Mouse (Mus musculus): ENCODE measurements at regions not wholly inside any gene's neighbourhood (a gene's known extent, or its start where the extent isn't known, plus 50 kb on each side); places are given as distances from the start of the nearest gene placed in this dataset.

GRCm38 (mm10) chr3:128186278-128186677 lies 290.2 kb upstream of the Fam241a start:
- Histone ChIP-seq H3K27ac (no peak overlapping the region), H3K27me3 (no peaks in the 10 kb centered on the region; the same call in 1 of the 2 replicates), H3K4me1 (0 out of 2 replicates have a peak, but pooled peaks cover 2% of the 10 kb centered on the region), H3K9ac (no peak overlapping the region), H3K36me3 (no peaks in the 10 kb centered on the region), H3K9me3 (no peaks in the 10 kb centered on the region), H3K4me2 (no peak overlapping the region), H3K4me3 (no peak overlapping the region)
- no peak for ATAC-seq (ENCODE audit: insufficient number of reproducible peaks, insufficient read depth, low FRiP score, low TSS enrichment, low read depth)
- WGBS, result 19% methylated on average over 4 of the region's 4 CpGs

- H3K4me1 ChIP-seq, result 0 out of 2 replicates have a peak, but pooled peaks cover 4% of the 10 kb centered on the region
- no peaks in the 10 kb centered on the region; the same call in 1 of the 2 replicates for H3K27me3 ChIP-seq
- ATAC-seq (ENCODE audit: insufficient number of reproducible peaks, insufficient read depth, low FRiP score, low TSS enrichment, low read depth), result no peak
- H3K9me3 ChIP-seq, result no peaks in the 10 kb centered on the region
- no peak overlapping the region for H3K4me3 ChIP-seq
- no peaks in the 10 kb centered on the region for H3K36me3 ChIP-seq
- H3K4me2 ChIP-seq, result no peak overlapping the region
- no peak overlapping the region for H3K9ac ChIP-seq
- WGBS, result 61% methylated on average over 7 of the region's 7 CpGs
- H3K27ac ChIP-seq, result no peak overlapping the region
Measured at GRCm38 (mm10) chr3:128181221-128181908, 285.2 kb upstream of the Fam241a start.

DNA sequence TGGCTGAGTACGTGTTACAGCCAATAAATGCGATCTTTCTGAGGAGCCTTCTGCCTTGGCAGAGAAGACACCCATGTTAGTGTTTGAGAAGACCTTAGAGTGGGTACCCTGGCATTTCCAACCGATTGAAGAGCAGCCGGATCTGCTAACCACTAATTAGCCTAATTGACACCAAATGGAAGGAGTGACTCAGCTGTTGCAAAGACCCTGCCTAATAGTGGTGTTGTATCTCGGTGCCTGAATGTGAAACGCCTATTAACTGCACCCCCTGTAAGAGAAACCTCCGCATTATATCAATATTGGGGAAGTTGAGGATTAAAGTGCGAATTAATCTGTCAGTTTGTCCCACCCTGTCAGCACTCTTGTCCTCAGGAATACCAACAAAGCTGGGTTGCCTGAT lies 253.1 kb upstream of the Fam241a start:
- Histone ChIP-seq H3K4me2 (no peak overlapping the region), H3K9ac (no peak overlapping the region), H3K9me3 (no peaks in the 10 kb centered on the region), H3K27me3 (0 out of 2 replicates have a peak, but pooled peaks cover under 1% of the 10 kb centered on the region), H3K4me3 (no peak overlapping the region), H3K4me1 (peaks cover 8% of the 10 kb centered on the region; the same call in 1 of the 2 replicates), H3K27ac (no peak overlapping the region), H3K36me3 (no peaks in the 10 kb centered on the region)
- ATAC-seq (ENCODE audit: insufficient number of reproducible peaks, insufficient read depth, low FRiP score, low TSS enrichment, low read depth), result no peak
- 39% methylated on average over 8 of the region's 8 CpGs for WGBS

DNA sequence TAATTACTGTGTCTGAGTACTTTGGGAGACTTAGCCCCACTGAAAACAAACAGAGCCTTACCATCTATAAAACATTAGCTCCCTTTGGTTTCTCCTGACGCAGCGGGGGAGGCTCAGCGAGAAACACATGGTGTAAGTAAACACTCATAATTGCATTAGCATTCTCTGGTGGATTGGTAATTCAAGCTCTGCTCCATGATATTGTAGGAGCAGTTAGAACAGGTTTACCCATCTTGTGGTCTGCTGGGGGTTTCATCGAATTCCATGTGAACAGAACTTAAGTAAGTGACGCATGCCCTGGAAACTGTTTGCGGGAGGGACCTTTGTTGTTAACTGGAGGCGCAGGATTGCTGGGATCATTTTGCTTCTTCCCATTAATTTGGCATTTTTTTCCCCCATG lies 249.2 kb upstream of the Fam241a start:
- H3K9ac ChIP-seq, result no peak overlapping the region
- H3K4me3 ChIP-seq, result no peak overlapping the region
- H3K36me3 ChIP-seq, result no peaks in the 10 kb centered on the region
- H3K4me1 ChIP-seq, result peaks cover 8% of the 10 kb centered on the region; the same call in 1 of the 2 replicates
- H3K27me3 ChIP-seq, result no peaks in the 10 kb centered on the region
- H3K27ac ChIP-seq, result no peak overlapping the region
- H3K4me2 ChIP-seq, result no peak overlapping the region
- WGBS, result 34% methylated on average over 7 of the region's 7 CpGs
- peak; percentile 37; the same call in 1 of the 2 replicates for ATAC-seq (ENCODE audit: insufficient number of reproducible peaks, insufficient read depth, low FRiP score, low TSS enrichment, low read depth)
- no peaks in the 10 kb centered on the region for H3K9me3 ChIP-seq

- Histone ChIP-seq H3K4me2 (no peak overlapping the region), H3K4me3 (no peak overlapping the region), H3K36me3 (no peaks in the 10 kb centered on the region), H3K4me1 (no peaks in the 10 kb centered on the region), H3K9ac (no peak overlapping the region), H3K27me3 (no peaks in the 10 kb centered on the region), H3K27ac (no peak overlapping the region), H3K9me3 (no peaks in the 10 kb centered on the region)
- WGBS, result 85% methylated on average over 5 of the region's 5 CpGs
- ATAC-seq (ENCODE audit: insufficient number of reproducible peaks, insufficient read depth, low FRiP score, low TSS enrichment, low read depth), result no peak
Measured at GRCm38 (mm10) chr3:128127836-128128235, 231.7 kb upstream of the Fam241a start.

DNA sequence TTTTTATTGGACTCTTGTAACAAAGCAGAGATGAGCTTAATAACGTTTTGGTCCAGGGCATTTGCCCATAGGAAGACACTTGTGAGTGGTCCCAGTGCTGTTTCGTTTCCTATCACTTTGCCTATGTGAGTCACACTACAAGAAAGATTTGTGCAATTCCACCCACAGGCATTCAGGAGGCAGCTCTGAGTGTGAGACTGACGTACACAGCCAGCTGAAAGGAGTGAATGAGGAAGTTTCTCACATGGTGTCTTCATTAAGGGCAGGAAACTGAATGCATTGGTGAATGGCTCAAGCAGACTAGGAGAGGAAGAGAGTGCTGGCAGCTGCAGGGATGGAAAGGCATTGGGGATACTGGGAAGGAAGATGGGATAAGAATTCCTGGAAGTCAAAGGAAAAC lies 230.5 kb upstream of the Fam241a start:
- no peaks in the 10 kb centered on the region for H3K27me3 ChIP-seq
- H3K9ac ChIP-seq, result no peak overlapping the region
- no peaks in the 10 kb centered on the region for H3K9me3 ChIP-seq
- no peak overlapping the region for H3K4me2 ChIP-seq
- H3K4me3 ChIP-seq, result no peak overlapping the region
- H3K27ac ChIP-seq, result no peak overlapping the region
- WGBS, result 68% methylated on average over 3 of the region's 3 CpGs
- no peak for ATAC-seq (ENCODE audit: insufficient number of reproducible peaks, insufficient read depth, low FRiP score, low TSS enrichment, low read depth)
- H3K36me3 ChIP-seq, result no peaks in the 10 kb centered on the region
- H3K4me1 ChIP-seq, result no peaks in the 10 kb centered on the region

DNA sequence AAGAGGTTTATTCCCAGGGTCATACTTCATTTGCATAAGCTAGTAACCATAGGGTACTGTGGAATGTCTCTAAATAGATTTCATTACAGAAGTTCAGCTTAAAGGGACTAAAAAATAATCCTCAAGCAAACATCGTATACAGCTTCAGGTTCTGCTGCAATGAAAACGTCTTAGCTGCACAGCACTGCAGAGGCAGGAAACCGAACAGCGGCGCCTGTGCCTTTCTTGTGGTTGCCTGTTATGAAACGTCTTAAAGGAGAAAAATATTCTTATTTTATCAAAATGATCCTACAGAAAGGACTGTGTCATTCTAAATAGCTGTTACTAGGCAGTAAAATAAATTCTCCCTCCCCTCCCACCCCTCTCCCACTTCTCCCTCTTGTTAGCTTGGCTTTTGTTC lies 226.0 kb upstream of the Fam241a start:
- H3K27ac ChIP-seq, result no peak overlapping the region
- WGBS, result 66% methylated on average over 6 of the region's 6 CpGs
- no peaks in the 10 kb centered on the region for H3K4me1 ChIP-seq
- no peak for ATAC-seq (ENCODE audit: insufficient number of reproducible peaks, insufficient read depth, low FRiP score, low TSS enrichment, low read depth)
- H3K4me3 ChIP-seq, result no peak overlapping the region
- no peaks in the 10 kb centered on the region for H3K36me3 ChIP-seq
- H3K4me2 ChIP-seq, result no peak overlapping the region
- no peak overlapping the region for H3K9ac ChIP-seq
- no peaks in the 10 kb centered on the region for H3K27me3 ChIP-seq
- H3K9me3 ChIP-seq, result no peaks in the 10 kb centered on the region

GRCm38 (mm10) chr3:128120647-128121440 lies 224.7 kb upstream of the Fam241a start:
- H3K36me3 ChIP-seq, result no peaks in the 10 kb centered on the region
- WGBS, result 79% methylated on average over 6 of the region's 6 CpGs
- H3K9ac ChIP-seq, result no peak overlapping the region
- no peak for ATAC-seq (ENCODE audit: insufficient number of reproducible peaks, insufficient read depth, low FRiP score, low TSS enrichment, low read depth)
- no peaks in the 10 kb centered on the region for H3K27me3 ChIP-seq
- H3K27ac ChIP-seq, result no peak overlapping the region
- no peaks in the 10 kb centered on the region for H3K9me3 ChIP-seq
- H3K4me3 ChIP-seq, result no peak overlapping the region
- H3K4me2 ChIP-seq, result no peak overlapping the region
- H3K4me1 ChIP-seq, result no peaks in the 10 kb centered on the region

- Histone ChIP-seq H3K27me3 (no peaks in the 10 kb centered on the region), H3K4me2 (no peak overlapping the region), H3K36me3 (no peaks in the 10 kb centered on the region), H3K9me3 (no peaks in the 10 kb centered on the region), H3K4me1 (no peaks in the 10 kb centered on the region), H3K9ac (no peak overlapping the region), H3K27ac (no peak overlapping the region), H3K4me3 (no peak overlapping the region)
- 68% methylated on average over 3 of the region's 3 CpGs for WGBS
- no peak for ATAC-seq (ENCODE audit: insufficient number of reproducible peaks, insufficient read depth, low FRiP score, low TSS enrichment, low read depth)
Measured at GRCm38 (mm10) chr3:128113209-128113608, 217.1 kb upstream of the Fam241a start.

- no peak for ATAC-seq (ENCODE audit: insufficient number of reproducible peaks, insufficient read depth, low FRiP score, low TSS enrichment, low read depth)
- WGBS, result 50% methylated on average over 2 of the region's 2 CpGs
- no peak overlapping the region for H3K27ac ChIP-seq
- no peaks in the 10 kb centered on the region for H3K27me3 ChIP-seq
- no peak overlapping the region for H3K4me2 ChIP-seq
- H3K4me1 ChIP-seq, result no peaks in the 10 kb centered on the region
- H3K36me3 ChIP-seq, result no peaks in the 10 kb centered on the region
- no peak overlapping the region for H3K4me3 ChIP-seq
- no peaks in the 10 kb centered on the region for H3K9me3 ChIP-seq
- no peak overlapping the region for H3K9ac ChIP-seq
Measured at GRCm38 (mm10) chr3:128110406-128110805, 214.3 kb upstream of the Fam241a start.

- Histone ChIP-seq H3K4me2 (no peak overlapping the region), H3K9ac (no peak overlapping the region), H3K27ac (no peak overlapping the region), H3K4me3 (no peak overlapping the region), H3K36me3 (no peaks in the 10 kb centered on the region), H3K27me3 (no peaks in the 10 kb centered on the region), H3K4me1 (no peaks in the 10 kb centered on the region), H3K9me3 (no peaks in the 10 kb centered on the region)
- WGBS, result 88% methylated on average over 6 of the region's 6 CpGs
- ATAC-seq (ENCODE audit: insufficient number of reproducible peaks, insufficient read depth, low FRiP score, low TSS enrichment, low read depth), result no peak
Measured at GRCm38 (mm10) chr3:128104516-128104915, 208.4 kb upstream of the Fam241a start.

DNA sequence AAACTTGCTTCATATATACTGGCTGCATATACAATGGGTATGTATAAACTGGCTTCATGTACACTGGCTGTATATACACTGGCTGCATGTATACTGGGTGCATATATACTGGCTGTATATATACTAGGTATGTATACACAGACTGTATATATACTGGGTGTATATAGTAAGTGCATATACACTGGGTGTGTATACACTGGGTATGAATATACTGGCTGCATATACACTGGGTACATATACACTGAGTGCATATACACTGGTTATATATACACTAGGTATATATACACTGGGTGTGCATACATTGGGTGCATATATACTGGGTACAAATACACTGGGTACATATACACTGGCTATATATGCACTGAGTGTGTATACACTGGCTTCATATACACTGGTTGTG lies 196.9 kb upstream of the Fam241a start:
- Histone ChIP-seq H3K9ac (no peak overlapping the region), H3K27ac (no peak overlapping the region), H3K9me3 (no peaks in the 10 kb centered on the region), H3K36me3 (no peaks in the 10 kb centered on the region), H3K27me3 (no peaks in the 10 kb centered on the region), H3K4me1 (no peaks in the 10 kb centered on the region), H3K4me3 (no peak overlapping the region), H3K4me2 (no peak overlapping the region)
- no peak for ATAC-seq (ENCODE audit: insufficient number of reproducible peaks, insufficient read depth, low FRiP score, low TSS enrichment, low read depth)
